Mouse (Mus musculus): ENCODE data around the gene Prkag2.
"Not testable (repeated sequence)": the region's sequence is repeated elsewhere in the genome, so short reads cannot be mapped to it uniquely, and the experiment has no call there.

Prkag2 gene

DNA sequence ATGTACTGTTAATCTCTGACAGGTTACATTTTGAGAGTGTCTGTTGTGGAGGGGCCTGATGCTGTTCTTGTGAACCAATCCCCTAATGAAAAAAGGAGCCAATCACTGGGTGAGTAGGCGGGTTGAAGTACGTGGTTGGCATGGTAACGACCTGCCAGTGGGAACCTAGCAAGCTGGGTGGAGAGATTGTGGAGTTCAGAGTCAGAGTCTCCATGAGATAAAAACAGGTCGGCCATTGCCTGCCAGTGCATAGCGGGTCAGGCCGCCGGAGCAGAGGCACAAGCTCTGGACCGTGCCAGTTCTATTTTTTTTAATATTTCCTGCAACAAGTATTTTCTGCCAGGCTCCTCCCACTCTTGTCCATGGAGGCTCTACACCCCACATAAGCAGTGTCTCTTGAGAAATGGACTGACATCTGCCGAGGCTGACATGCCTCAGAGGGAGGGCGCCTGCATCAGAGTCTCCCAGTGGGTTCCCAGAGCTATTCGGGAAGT is 230.6 kb downstream of the Prkag2 start:
- no peak for DNase-seq (ENCODE audit: low read depth)

- no peak for DNase-seq (ENCODE audit: low read depth)
Observed at GRCm38 (mm10) chr5:24863804-24864203, 236.6 kb downstream of the Prkag2 start.

- no peak for DNase-seq (ENCODE audit: low read depth)
Observed at GRCm38 (mm10) chr5:24861449-24861930, 239.0 kb downstream of the Prkag2 start.

DNA sequence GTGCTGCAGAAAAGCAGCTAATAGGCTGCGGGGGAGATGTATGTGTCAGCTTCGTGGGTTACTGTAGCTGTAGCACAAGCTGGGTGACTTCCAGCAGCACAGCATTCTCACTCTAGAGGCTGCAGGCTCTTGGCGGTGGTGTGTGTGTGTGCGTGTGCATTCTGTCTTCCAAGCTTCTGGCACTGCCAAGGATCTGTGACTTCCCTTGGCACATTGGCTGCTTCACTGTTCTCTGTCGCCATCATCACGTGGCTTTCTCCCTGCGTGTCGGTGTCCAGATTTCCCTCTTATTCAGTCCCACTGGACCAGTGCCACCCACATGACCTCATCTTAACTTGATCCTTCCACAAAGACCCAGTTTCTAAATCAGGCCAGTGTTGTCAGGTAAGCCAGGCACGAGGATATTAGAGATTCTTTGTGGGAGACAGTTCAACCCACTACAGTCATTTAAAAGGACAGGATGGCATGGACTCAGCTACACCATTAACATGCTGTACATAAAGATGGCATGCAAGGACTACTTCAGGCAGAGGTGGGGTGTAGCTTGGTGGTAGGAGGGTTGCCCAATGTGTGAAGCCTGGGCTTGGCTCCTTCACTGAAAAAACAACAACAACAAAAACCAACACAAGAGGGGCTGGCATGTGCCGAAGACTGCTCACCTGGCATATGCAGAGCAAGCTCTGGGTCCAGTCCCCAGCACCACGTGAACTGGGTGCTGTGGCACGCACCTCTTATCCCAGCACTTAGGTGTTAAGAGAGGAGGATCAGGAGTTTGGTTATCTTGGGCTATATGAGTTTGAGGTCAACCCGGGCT is 239.6 kb downstream of the Prkag2 start:
- no peak for DNase-seq (ENCODE audit: low read depth)

- DNase-seq (ENCODE audit: low read depth), result no peak
Observed at GRCm38 (mm10) chr5:24859771-24860540, 240.5 kb downstream of the Prkag2 start.

GRCm38 (mm10) chr5:24854827-24855600 is 245.4 kb downstream of the Prkag2 start:
- no peak for DNase-seq (ENCODE audit: low read depth)

- DNase-seq (ENCODE audit: low read depth), result no peak
Observed at GRCm38 (mm10) chr5:24854256-24854655, 246.2 kb downstream of the Prkag2 start.

DNA sequence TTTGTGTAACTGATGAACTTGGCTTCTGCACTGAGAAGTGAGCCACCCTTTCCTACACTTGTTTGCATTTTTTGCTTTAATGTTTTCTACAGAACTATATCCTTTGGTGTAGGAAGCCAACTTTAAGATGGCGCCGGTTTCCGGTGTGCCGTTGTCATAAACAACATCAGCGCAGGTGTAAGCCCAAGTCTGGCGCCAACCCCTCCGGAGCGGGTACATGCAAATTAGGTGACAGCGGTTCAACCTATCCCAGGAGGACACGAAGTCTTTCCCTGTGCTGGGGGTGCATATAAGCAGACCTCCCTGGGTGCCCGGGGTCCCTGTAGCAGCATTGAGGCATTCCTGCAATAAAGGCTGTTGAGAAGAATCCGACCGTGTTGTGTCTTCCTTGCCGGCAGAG is 252.2 kb downstream of the Prkag2 start:
- not testable (repeated sequence) for DNase-seq (ENCODE audit: low read depth)

- peak; percentile 45 for DNase-seq (ENCODE audit: low read depth)
Observed at GRCm38 (mm10) chr5:24843841-24844240, 256.6 kb downstream of the Prkag2 start.

- DNase-seq (ENCODE audit: low read depth), result no peak
Observed at GRCm38 (mm10) chr5:24843103-24843475, 257.4 kb downstream of the Prkag2 start.

- DNase-seq (ENCODE audit: low read depth), result peak; percentile 100
Observed at GRCm38 (mm10) chr5:24842274-24843102, 258.0 kb downstream of the Prkag2 start, which contains the start of gene Rheb. TSS of gene Rheb (minus strand) at chr5:24842624.

DNA sequence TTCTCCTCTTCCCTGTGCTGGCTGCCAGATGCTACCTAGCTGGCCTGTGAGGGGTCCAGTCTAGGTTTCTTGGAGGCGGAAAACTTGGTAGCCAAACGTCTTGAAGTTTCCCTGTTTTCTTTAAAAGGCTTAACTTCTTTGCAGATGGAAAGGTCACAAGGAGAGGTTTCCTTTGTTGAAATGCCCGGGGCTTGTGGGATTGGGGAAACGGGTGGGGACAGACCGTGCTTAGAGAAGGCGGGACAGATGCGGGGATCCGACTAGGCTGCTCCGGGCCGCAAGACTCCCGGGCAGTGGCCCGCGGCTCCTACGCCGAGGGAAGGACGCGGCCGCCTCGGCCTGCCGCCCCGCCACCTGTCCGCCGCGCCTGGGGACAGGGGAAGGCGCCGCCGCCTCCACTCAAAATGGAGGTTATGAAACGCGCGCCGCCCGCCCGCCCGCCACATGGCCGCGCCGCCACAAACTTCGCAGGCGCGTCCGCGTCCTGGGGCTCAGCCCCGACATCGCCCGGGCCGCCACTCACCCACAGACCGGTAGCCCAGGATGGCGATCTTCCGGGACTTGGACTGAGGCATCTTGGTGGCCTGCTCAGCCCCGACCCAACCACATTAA is 258.7 kb downstream of the Prkag2 start:
- DNase-seq (ENCODE audit: low read depth), result no peak

DNA sequence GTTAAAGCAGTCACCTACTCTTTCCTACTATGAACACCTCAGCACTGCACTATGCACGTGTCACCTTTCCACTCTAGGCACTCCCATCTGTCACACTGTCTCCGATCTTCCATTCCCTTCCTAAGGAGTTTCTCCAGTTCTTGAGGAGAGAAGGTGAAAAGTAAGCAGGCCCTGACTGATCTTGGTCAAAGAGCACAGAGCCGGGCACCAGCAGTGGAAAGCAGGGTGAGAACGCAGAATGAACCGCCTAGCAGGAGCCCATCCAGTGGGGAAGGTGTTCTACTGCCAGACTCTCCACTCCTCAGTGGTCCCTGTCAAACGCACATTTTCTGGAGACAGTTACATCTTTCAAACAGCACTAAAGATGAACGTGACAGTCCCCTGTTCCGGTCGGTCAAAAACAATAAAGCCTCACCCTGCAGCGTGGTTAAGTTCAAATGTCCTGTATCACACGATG is 259.4 kb downstream of the Prkag2 start:
- DNase-seq (ENCODE audit: low read depth), result peak; percentile 49

DNA sequence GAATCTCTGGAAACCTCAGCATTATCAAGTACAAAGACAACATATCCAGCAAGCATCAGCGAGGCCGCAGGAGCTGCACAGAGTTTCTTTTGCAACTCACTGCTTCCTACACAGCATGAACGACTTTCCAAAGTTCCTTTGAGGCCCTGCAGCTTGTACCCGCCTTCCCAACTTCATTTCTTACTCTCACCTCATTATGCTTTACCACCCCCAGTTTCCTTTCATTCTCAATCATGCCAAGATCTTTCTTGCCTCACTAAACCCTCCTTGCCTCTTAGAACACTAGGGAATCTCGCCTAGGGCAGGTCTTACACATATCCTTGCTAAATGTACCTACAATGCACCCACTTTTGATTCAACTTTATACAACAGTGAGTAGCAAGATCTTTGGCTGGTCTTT is 266.0 kb downstream of the Prkag2 start:
- no peak for DNase-seq (ENCODE audit: low read depth)

DNA sequence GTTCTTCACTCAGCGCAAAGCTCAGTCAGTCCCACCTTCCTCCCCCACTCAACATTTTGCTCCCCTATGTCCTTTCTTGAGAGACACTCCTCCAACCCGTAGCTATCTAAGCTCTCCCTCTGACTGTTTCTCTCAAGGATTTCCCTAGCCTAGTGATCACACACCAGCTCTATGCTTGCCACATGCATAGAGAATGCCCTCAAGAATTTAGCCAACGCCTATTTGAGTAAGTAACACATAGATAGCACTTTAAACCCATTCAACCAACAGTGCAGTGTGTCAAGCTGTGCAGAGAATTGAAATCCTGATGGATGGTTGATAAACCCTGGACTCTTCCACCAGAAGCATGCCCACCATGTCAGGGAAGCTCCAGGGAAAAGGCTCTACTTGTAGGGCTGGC is 268.5 kb downstream of the Prkag2 start:
- DNase-seq (ENCODE audit: low read depth), result no peak

- DNase-seq (ENCODE audit: low read depth), result no peak
Observed at GRCm38 (mm10) chr5:24828446-24828845, 272.0 kb downstream of the Prkag2 start.

DNA sequence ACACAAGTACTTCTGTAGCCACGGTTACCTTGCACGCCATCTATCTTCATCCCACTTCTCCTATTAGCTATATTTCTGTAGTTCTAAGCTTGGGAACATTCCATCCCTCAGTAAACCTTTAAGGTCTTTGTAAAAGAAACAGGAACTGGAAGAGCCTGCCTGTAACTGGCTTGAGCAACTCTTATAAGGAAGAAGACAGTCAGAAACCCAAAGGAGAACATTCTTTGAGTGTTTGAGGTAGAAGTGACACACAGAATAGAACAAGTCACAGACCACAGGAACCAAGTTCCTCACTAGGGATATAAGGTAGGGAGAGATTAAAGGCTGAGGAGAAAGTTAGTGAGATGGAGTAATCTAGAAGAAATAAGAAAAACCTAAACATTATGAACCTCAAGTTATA is 273.3 kb downstream of the Prkag2 start:
- DNase-seq (ENCODE audit: low read depth), result no peak

DNA sequence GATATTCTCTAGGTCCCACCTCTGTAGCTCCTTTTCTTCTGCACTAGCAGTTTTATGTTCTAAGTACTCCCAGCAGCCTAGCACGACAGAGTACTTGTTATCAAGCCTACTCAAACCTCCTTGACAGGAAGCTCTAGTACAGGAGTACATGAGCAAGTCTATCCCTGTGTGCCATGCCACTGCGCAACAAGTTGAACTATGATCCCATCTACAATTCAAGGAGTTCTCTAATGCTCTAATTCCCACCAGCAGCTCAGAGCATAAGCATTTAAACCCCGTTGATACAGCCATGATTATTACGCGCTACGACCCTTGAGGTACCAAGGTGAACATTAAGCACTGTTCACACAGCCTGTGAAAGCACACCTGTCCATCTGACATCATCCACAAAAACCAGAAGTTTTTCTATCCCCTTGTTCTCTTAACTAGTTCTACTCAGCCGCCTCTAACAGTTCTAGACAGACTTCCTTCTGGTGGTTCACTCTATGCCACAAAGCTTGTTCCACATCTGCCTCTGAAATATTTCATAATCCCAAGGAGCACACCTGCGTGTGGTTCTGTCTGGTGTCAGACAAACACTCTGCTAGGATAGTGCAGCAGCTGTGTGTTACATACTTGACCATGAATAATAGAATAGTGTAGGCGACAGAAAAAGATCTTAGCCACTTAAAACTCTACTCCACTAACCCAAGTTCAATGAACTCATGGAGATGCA is 274.2 kb downstream of the Prkag2 start:
- DNase-seq (ENCODE audit: low read depth), result no peak

GRCm38 (mm10) chr5:24825365-24826055 is 274.9 kb downstream of the Prkag2 start:
- DNase-seq (ENCODE audit: low read depth), result no peak
